Mouse (Mus musculus) CH12.LX (cell line): ENCODE measurements around the gene Dcdc2b.

ENCODE experiments used
- CTCF ChIP-seq, 2 experiments: IDR thresholded peaks in 1 of 2; conservative IDR thresholded peaks in 1 of 2; 2 replicates each; pipeline ENCODE4 v1.5.1; 2011 to 2012; ENCODE audit warnings: low read depth in 2 of 2, low read length in 2 of 2, improper control_type of control experiment in 1 of 2, inconsistent platforms in 1 of 2, mild to moderate bottlenecking in 1 of 2, moderate library complexity in 1 of 2
- EP300 ChIP-seq: IDR thresholded peaks from 2 replicates; pipeline ENCODE4 v1.6.1; 2011; ENCODE audit warnings: low read length, improper control_type of control experiment
- HCFC1 ChIP-seq: IDR thresholded peaks from 2 replicates; pipeline ENCODE4 v1.6.1; 2012; ENCODE audit warnings: low read depth, mild to moderate bottlenecking, inconsistent platforms, low read length, improper control_type of control experiment
- MAFK ChIP-seq: IDR thresholded peaks from 2 replicates; pipeline ENCODE4 v1.6.1; 2011; ENCODE audit warnings: low read length, improper control_type of control experiment; ENCODE audit not compliant: insufficient replicate concordance
- MXI1 ChIP-seq: IDR thresholded peaks from 2 replicates; pipeline ENCODE4 v1.6.1; 2011; ENCODE audit warnings: mild to moderate bottlenecking, low read depth, low read length, improper control_type of control experiment
- POLR2A ChIP-seq: IDR thresholded peaks from 2 replicates; pipeline ENCODE4 v1.6.1; 2011; ENCODE audit warnings: low read depth, mild to moderate bottlenecking, improper control_type of control experiment, low read length
- USF1 ChIP-seq: IDR thresholded peaks from 2 replicates; pipeline ENCODE4 v1.6.1; 2014; ENCODE audit warnings: low read depth, mild to moderate bottlenecking, inconsistent platforms, low read length, improper control_type of control experiment
- ZNF384 ChIP-seq: IDR thresholded peaks from 2 replicates; pipeline ENCODE4 v1.6.1; 2012; ENCODE audit warnings: low read depth, low read length, improper control_type of control experiment, inconsistent platforms

GRCm38 (mm10) chr4:129654770-129655169 is 40.7 kb upstream of the Dcdc2b start:
- TF ChIP-seq CTCF (conservative IDR thresholded peaks at IDR 0.05 in 1 of 2, IDR thresholded peaks at IDR 0.05 in 1 of 2; ENCODE audit: low read depth in 2 of 2, low read length in 2 of 2) (no peak), POLR2A (no peak), MXI1 (no peak), HCFC1 (no peak), ZNF384 (no peak), EP300 (no peak), USF1 (no peak), MAFK (no peak)
